Mouse (Mus musculus): Measurements from ENCODE around the gene Cd248. TPM values are rescaled to one million over a fixed set of nuclear protein-coding genes. Genes with fewer than 3 reads are reported as not detected.

Cd248 gene
- polyA plus RNA-seq, 1 experiment from 2014 or later, result 23.6 TPM

- Histone ChIP-seq H3K9me3 (no peaks in the 10 kb centered on the region), H3K36me3 (peaks cover 48% of the 10 kb centered on the region), H3K9ac (peak overlapping the region; percentile 34), H3K4me3 (no peak overlapping the region), H3K27ac (replicated peaks) (no peak overlapping the region), H3K4me2 (peak overlapping the region; percentile 93; the same call in 1 of the 2 replicates), H3K4me1 (peaks cover 65% of the 10 kb centered on the region), H3K27me3 (replicated peaks) (peaks cover 15% of the 10 kb centered on the region; the same call in 1 of the 2 replicates)
- ATAC-seq (ENCODE audit: extremely low read depth, insufficient number of reproducible peaks, low FRiP score, low TSS enrichment), result no peak
- WGBS, result 6% methylated on average over 9 of the region's 9 CpGs
Measured at GRCm38 (mm10) chr19:5095887-5096474, 28.1 kb downstream of the Cd248 start.

GRCm38 (mm10) chr19:5097521-5098362, 29.9 kb downstream of the Cd248 start:
- Histone ChIP-seq H3K27ac (replicated peaks) (no peak overlapping the region), H3K36me3 (peaks cover 48% of the 10 kb centered on the region), H3K27me3 (replicated peaks) (peaks cover 15% of the 10 kb centered on the region; the same call in 1 of the 2 replicates), H3K4me1 (peaks cover 68% of the 10 kb centered on the region), H3K9ac (peak overlapping the region; percentile 89), H3K4me3 (peak overlapping the region; percentile 58), H3K9me3 (no peaks in the 10 kb centered on the region), H3K4me2 (peak overlapping the region; percentile 93)
- no peak for ATAC-seq (ENCODE audit: extremely low read depth, insufficient number of reproducible peaks, low FRiP score, low TSS enrichment)
- 5% methylated on average over 30 of the region's 31 CpGs for WGBS

- WGBS, result 2% methylated on average over 40 of the region's 48 CpGs
- H3K4me2 ChIP-seq, result peak within 1 kb of the TSS; percentile 93
- peaks cover 48% of the 10 kb centered on the region for H3K36me3 ChIP-seq
- peak within 1 kb of the TSS; percentile 28; the same call in 1 of the 2 replicates for H3K27ac ChIP-seq (replicated peaks)
- peaks cover 15% of the 10 kb centered on the region; the same call in 1 of the 2 replicates for H3K27me3 ChIP-seq (replicated peaks)
- no peaks in the 10 kb centered on the region for H3K9me3 ChIP-seq
- H3K4me3 ChIP-seq, result peak within 1 kb of the TSS; percentile 58
- peak within 1 kb of the TSS; percentile 89 for H3K9ac ChIP-seq
- peaks cover 66% of the 10 kb centered on the region for H3K4me1 ChIP-seq
- 0 out of 2 replicates have a peak, but pooled peaks have one; percentile 39 for ATAC-seq (ENCODE audit: extremely low read depth, insufficient number of reproducible peaks, low FRiP score, low TSS enrichment)
Measured at GRCm38 (mm10) chr19:5098363-5099143, 30.7 kb downstream of the Cd248 start, which contains the start of gene Cnih2. Gene Cnih2, minus strand, starts transcription at chr19:5098521.

GRCm38 (mm10) chr19:5106074-5106473, 38.2 kb downstream of the Cd248 start:
- Histone ChIP-seq H3K36me3 (peaks cover 67% of the 10 kb centered on the region), H3K27me3 (replicated peaks) (no peaks in the 10 kb centered on the region)
- 9% methylated on average over 9 of the region's 9 CpGs for WGBS

GRCm38 (mm10) chr19:5106731-5107191, 38.9 kb downstream of the Cd248 start, which contains the start of gene Rab1b:
Gene Rab1b, minus strand, starts transcription at chr19:5107072.
- peak within 1 kb of the TSS; percentile 97 for H3K4me2 ChIP-seq
- H3K27ac ChIP-seq (replicated peaks), result peak within 1 kb of the TSS; percentile 94
- peak within 1 kb of the TSS; percentile 95 for H3K9ac ChIP-seq
- H3K9me3 ChIP-seq, result no peaks in the 10 kb centered on the region
- no peaks in the 10 kb centered on the region for H3K27me3 ChIP-seq (replicated peaks)
- peak; percentile 83 for ATAC-seq (ENCODE audit: extremely low read depth, insufficient number of reproducible peaks, low FRiP score, low TSS enrichment)
- H3K4me3 ChIP-seq, result peak within 1 kb of the TSS; percentile 88
- peaks cover 25% of the 10 kb centered on the region for H3K4me1 ChIP-seq
- peaks cover 67% of the 10 kb centered on the region for H3K36me3 ChIP-seq
- WGBS, result under 1% methylated on average over 46 of the region's 46 CpGs

More at GRCm38 (mm10) chr19:5106074-5106473, 38.2 kb downstream of the Cd248 start:
- Histone ChIP-seq H3K9ac (peak overlapping the region; percentile 95), H3K4me1 (peaks cover 26% of the 10 kb centered on the region), H3K4me2 (peak overlapping the region; percentile 97), H3K4me3 (peak overlapping the region; percentile 88), H3K27ac (replicated peaks) (peak overlapping the region; percentile 94), H3K9me3 (no peaks in the 10 kb centered on the region)
- no peak for ATAC-seq (ENCODE audit: extremely low read depth, insufficient number of reproducible peaks, low FRiP score, low TSS enrichment)

GRCm38 (mm10) chr19:5107556-5108270, 39.8 kb downstream of the Cd248 start:
- Histone ChIP-seq H3K9ac (peak overlapping the region; percentile 62; the same call in 1 of the 2 replicates), H3K4me2 (peak overlapping the region; percentile 97), H3K36me3 (peaks cover 67% of the 10 kb centered on the region), H3K4me1 (peaks cover 25% of the 10 kb centered on the region), H3K27ac (replicated peaks) (no peak overlapping the region), H3K27me3 (replicated peaks) (no peaks in the 10 kb centered on the region), H3K4me3 (peak overlapping the region; percentile 4; the same call in 1 of the 2 replicates), H3K9me3 (no peaks in the 10 kb centered on the region)
- WGBS, result 67% methylated on average over 18 of the region's 18 CpGs
- ATAC-seq (ENCODE audit: extremely low read depth, insufficient number of reproducible peaks, low FRiP score, low TSS enrichment), result no peak

GRCm38 (mm10) chr19:5108271-5108575, 40.3 kb downstream of the Cd248 start:
- no peak overlapping the region; the same call in 1 of the 2 replicates for H3K27ac ChIP-seq (replicated peaks)
- no peak overlapping the region for H3K4me2 ChIP-seq
- ATAC-seq (ENCODE audit: extremely low read depth, insufficient number of reproducible peaks, low FRiP score, low TSS enrichment), result no peak
- no peaks in the 10 kb centered on the region for H3K9me3 ChIP-seq
- no peak overlapping the region for H3K9ac ChIP-seq
- H3K27me3 ChIP-seq (replicated peaks), result no peaks in the 10 kb centered on the region
- peaks cover 25% of the 10 kb centered on the region for H3K4me1 ChIP-seq
- peaks cover 66% of the 10 kb centered on the region for H3K36me3 ChIP-seq
- H3K4me3 ChIP-seq, result no peak overlapping the region
- WGBS, result 20% methylated on average over 5 of the region's 5 CpGs

- WGBS, result 27% methylated on average over 4 of the region's 4 CpGs
- no peak overlapping the region for H3K4me2 ChIP-seq
- H3K4me3 ChIP-seq, result no peak overlapping the region
- no peaks in the 10 kb centered on the region for H3K27me3 ChIP-seq (replicated peaks)
- H3K27ac ChIP-seq (replicated peaks), result no peak overlapping the region; the same call in 1 of the 2 replicates
- H3K9me3 ChIP-seq, result no peaks in the 10 kb centered on the region
- H3K9ac ChIP-seq, result peak overlapping the region; percentile 16; the same call in 1 of the 2 replicates
- H3K36me3 ChIP-seq, result peaks cover 66% of the 10 kb centered on the region
- peaks cover 25% of the 10 kb centered on the region for H3K4me1 ChIP-seq
- ATAC-seq (ENCODE audit: extremely low read depth, insufficient number of reproducible peaks, low FRiP score, low TSS enrichment), result no peak
Measured at GRCm38 (mm10) chr19:5108702-5109101, 40.8 kb downstream of the Cd248 start.

- no peaks in the 10 kb centered on the region for H3K9me3 ChIP-seq
- H3K4me2 ChIP-seq, result no peak overlapping the region
- H3K4me3 ChIP-seq, result no peak overlapping the region
- no peak for ATAC-seq (ENCODE audit: extremely low read depth, insufficient number of reproducible peaks, low FRiP score, low TSS enrichment)
- H3K27ac ChIP-seq (replicated peaks), result no peak overlapping the region
- H3K27me3 ChIP-seq (replicated peaks), result no peaks in the 10 kb centered on the region
- peaks cover 66% of the 10 kb centered on the region for H3K36me3 ChIP-seq
- peaks cover 24% of the 10 kb centered on the region for H3K4me1 ChIP-seq
- 73% methylated on average over 19 of the region's 19 CpGs for WGBS
- no peak overlapping the region for H3K9ac ChIP-seq
Measured at GRCm38 (mm10) chr19:5109659-5110453, 42.0 kb downstream of the Cd248 start.

- Histone ChIP-seq H3K27me3 (replicated peaks) (peaks cover under 1% of the 10 kb centered on the region; the same call in 1 of the 2 replicates), H3K27ac (replicated peaks) (no peak overlapping the region), H3K9me3 (no peaks in the 10 kb centered on the region), H3K4me1 (peaks cover 13% of the 10 kb centered on the region), H3K4me2 (no peak overlapping the region), H3K9ac (no peak overlapping the region), H3K36me3 (peaks cover 65% of the 10 kb centered on the region), H3K4me3 (no peak overlapping the region)
- WGBS, result 91% methylated on average over 7 of the region's 7 CpGs
- no peak for ATAC-seq (ENCODE audit: extremely low read depth, insufficient number of reproducible peaks, low FRiP score, low TSS enrichment)
Measured at GRCm38 (mm10) chr19:5113783-5114182, 45.9 kb downstream of the Cd248 start.

Measured in heart, embryonic 13.5 days (tissue).